Mouse (Mus musculus) kidney, embryonic 14.5 days (tissue): ENCODE results near the gene Ankrd33b. TPM values are rescaled to one million over a fixed set of nuclear protein-coding genes. Genes with fewer than 3 reads are reported as not detected.
A peak's percentile ranks its signal among the peaks of the same experiment; 100 is the strongest.

ENCODE experiments used
- ATAC-seq: fragments of 200-750 bp; cut with Nextera tagmentation; 2 replicates; pipeline ENCODE4 v1.8.0; 2017; ENCODE audit warnings: moderate number of reproducible peaks, mild to moderate bottlenecking, moderate TSS enrichment, moderate library complexity; ENCODE audit not compliant: low FRiP score, low TSS enrichment
- H3K27ac ChIP-seq: fragments of 300-500 bp; sonication (generic); 2 replicates; pipeline ENCODE4 v1.5.1; 2014; ENCODE audit warnings: low read depth, mild to moderate bottlenecking, low read length, moderate library complexity, mixed read lengths
- H3K27me3 ChIP-seq: fragments of 300-500 bp; sonication (generic); 2 replicates; pipeline ENCODE4 v1.6.1; 2014; ENCODE audit warnings: mild to moderate bottlenecking, low read length; ENCODE audit not compliant: control insufficient read depth, insufficient read depth
- H3K36me3 ChIP-seq: fragments of 300-500 bp; sonication (generic); 2 replicates; pipeline ENCODE4 v1.6.1; 2014; ENCODE audit warnings: low read length, mixed read lengths; ENCODE audit not compliant: control insufficient read depth, insufficient read depth
- H3K4me1 ChIP-seq: fragments of 300-500 bp; sonication (generic); 2 replicates; pipeline ENCODE4 v1.6.1; 2014; ENCODE audit warnings: low read length, mixed read lengths; ENCODE audit not compliant: control insufficient read depth, insufficient read depth
- H3K4me2 ChIP-seq: fragments of 300-500 bp; sonication (generic); replicated peaks from 2 replicates; pipeline ENCODE4 v1.6.1; 2014; ENCODE audit warnings: low read depth, mild to moderate bottlenecking, low read length
- H3K4me3 ChIP-seq: fragments of 300-500 bp; sonication (generic); 2 replicates; pipeline ENCODE4 v1.5.1; 2014; ENCODE audit warnings: mild to moderate bottlenecking, low read length
- H3K9ac ChIP-seq: fragments of 300-500 bp; sonication (generic); 2 replicates; pipeline ENCODE4 v1.6.1; 2014; ENCODE audit warnings: low read depth, mild to moderate bottlenecking, low read length, moderate library complexity
- H3K9me3 ChIP-seq: fragments of 300-500 bp; sonication (generic); 2 replicates; pipeline ENCODE4 v1.6.1; 2016; ENCODE audit warnings: low read length; ENCODE audit not compliant: control insufficient read depth
- WGBS: fragments of 180-500 bp; shearing (Covaris S2); extraction: QIAGEN DNeasy Blood & Tissue Kit; methylation state at CpG from one replicate; pipeline ENCODE4 v1.1.7; 2014; 5-methylcytosine and 5-hydroxymethylcytosine counted together
- polyA plus RNA-seq: library from polyadenylated mRNA; unstranded; fragments of >200 nt; fragmentation: Nextera tagmentation; extraction: Ambion mirVana; gene quantifications from 2 replicates; pipeline ENCODE4 v1.2.1, GENCODE M21; 2014

Ankrd33b gene
- polyA plus RNA-seq, 1 experiment from 2014 or later: 3.7 TPM

GRCm38 (mm10) chr15:31279120-31279519 is 88.4 kb downstream of the Ankrd33b start:
- no peak overlapping the region for H3K27ac ChIP-seq

GRCm38 (mm10) chr15:31278090-31278489 is 89.4 kb downstream of the Ankrd33b start:
- Histone ChIP-seq H3K27me3 (no peaks in the 10 kb centered on the region), H3K4me2 (no peak overlapping the region), H3K4me1 (0 out of 2 replicates have a peak, but pooled peaks cover 16% of the 10 kb centered on the region), H3K9ac (no peak overlapping the region), H3K9me3 (no peaks in the 10 kb centered on the region), H3K27ac (no peak overlapping the region), H3K4me3 (no peak overlapping the region), H3K36me3 (peaks cover 13% of the 10 kb centered on the region; the same call in 1 of the 2 replicates)
- no peak for ATAC-seq
- WGBS: 82% methylated on average over 4 of the region's 4 CpGs

More at GRCm38 (mm10) chr15:31279120-31279519, 88.4 kb downstream of the Ankrd33b start:
- Histone ChIP-seq H3K4me2 (no peak overlapping the region), H3K9me3 (no peaks in the 10 kb centered on the region), H3K4me3 (no peak overlapping the region), H3K27me3 (no peaks in the 10 kb centered on the region), H3K9ac (no peak overlapping the region), H3K36me3 (peaks cover 6% of the 10 kb centered on the region; the same call in 1 of the 2 replicates), H3K4me1 (0 out of 2 replicates have a peak, but pooled peaks cover 16% of the 10 kb centered on the region)
- 55% methylated on average over 2 of the region's 2 CpGs for WGBS
- ATAC-seq: peak; percentile 50; the same call in 1 of the 2 replicates

GRCm38 (mm10) chr15:31273509-31273908 is 94.0 kb downstream of the Ankrd33b start:
- no peaks in the 10 kb centered on the region for H3K9me3 ChIP-seq
- ATAC-seq: no peak
- WGBS: 74% methylated on average over 10 of the region's 10 CpGs

GRCm38 (mm10) chr15:31272695-31273094 is 94.8 kb downstream of the Ankrd33b start:
- Histone ChIP-seq H3K27me3 (no peaks in the 10 kb centered on the region), H3K4me1 (no peaks in the 10 kb centered on the region), H3K4me3 (no peak overlapping the region), H3K9me3 (no peaks in the 10 kb centered on the region), H3K4me2 (no peak overlapping the region), H3K27ac (no peak overlapping the region), H3K36me3 (peaks cover 19% of the 10 kb centered on the region; the same call in 1 of the 2 replicates), H3K9ac (no peak overlapping the region)
- no peak for ATAC-seq
- 86% methylated on average over 7 of the region's 7 CpGs for WGBS

More at GRCm38 (mm10) chr15:31273509-31273908, 94.0 kb downstream of the Ankrd33b start:
- Histone ChIP-seq H3K9ac (no peak overlapping the region), H3K4me2 (no peak overlapping the region), H3K4me1 (no peaks in the 10 kb centered on the region), H3K27me3 (no peaks in the 10 kb centered on the region), H3K36me3 (peaks cover 19% of the 10 kb centered on the region; the same call in 1 of the 2 replicates), H3K27ac (no peak overlapping the region), H3K4me3 (no peak overlapping the region)

GRCm38 (mm10) chr15:31269558-31269957 is 98.0 kb downstream of the Ankrd33b start:
- no peaks in the 10 kb centered on the region for H3K27me3 ChIP-seq
- 84% methylated on average over 4 of the region's 4 CpGs for WGBS
- H3K27ac ChIP-seq: no peak overlapping the region
- ATAC-seq: no peak
- H3K9ac ChIP-seq: no peak overlapping the region
- no peaks in the 10 kb centered on the region for H3K4me1 ChIP-seq
- no peak overlapping the region for H3K4me3 ChIP-seq
- peaks cover 14% of the 10 kb centered on the region; the same call in 1 of the 2 replicates for H3K36me3 ChIP-seq
- H3K4me2 ChIP-seq: no peak overlapping the region
- no peaks in the 10 kb centered on the region for H3K9me3 ChIP-seq

GRCm38 (mm10) chr15:31268148-31268547 is 99.4 kb downstream of the Ankrd33b start:
- Histone ChIP-seq H3K27ac (no peak overlapping the region), H3K9me3 (no peaks in the 10 kb centered on the region), H3K4me3 (no peak overlapping the region), H3K27me3 (no peaks in the 10 kb centered on the region), H3K36me3 (peaks cover 6% of the 10 kb centered on the region; the same call in 1 of the 2 replicates), H3K4me1 (no peaks in the 10 kb centered on the region), H3K9ac (no peak overlapping the region), H3K4me2 (no peak overlapping the region)
- WGBS: 92% methylated on average over 6 of the region's 6 CpGs
- no peak for ATAC-seq

GRCm38 (mm10) chr15:31265845-31266244 is 101.7 kb downstream of the Ankrd33b start:
- no peak overlapping the region for H3K4me3 ChIP-seq
- H3K36me3 ChIP-seq: no peaks in the 10 kb centered on the region
- H3K9me3 ChIP-seq: no peaks in the 10 kb centered on the region
- H3K4me1 ChIP-seq: peaks cover 12% of the 10 kb centered on the region
- no peak overlapping the region for H3K4me2 ChIP-seq
- no peak overlapping the region for H3K27ac ChIP-seq
- H3K27me3 ChIP-seq: no peaks in the 10 kb centered on the region
- 89% methylated on average over 12 of the region's 12 CpGs for WGBS
- H3K9ac ChIP-seq: no peak overlapping the region
- no peak for ATAC-seq

GRCm38 (mm10) chr15:31265404-31265803 is 102.1 kb downstream of the Ankrd33b start:
- Histone ChIP-seq H3K4me3 (no peak overlapping the region), H3K27me3 (no peaks in the 10 kb centered on the region), H3K4me1 (peaks cover 13% of the 10 kb centered on the region), H3K9ac (no peak overlapping the region), H3K9me3 (no peaks in the 10 kb centered on the region), H3K36me3 (no peaks in the 10 kb centered on the region), H3K27ac (no peak overlapping the region), H3K4me2 (no peak overlapping the region)
- WGBS: 91% methylated on average over 8 of the region's 8 CpGs
- ATAC-seq: peak; percentile 29; the same call in 1 of the 2 replicates

GRCm38 (mm10) chr15:31264827-31265226 is 102.7 kb downstream of the Ankrd33b start:
- peak; percentile 75 for ATAC-seq
- Histone ChIP-seq H3K27ac (no peak overlapping the region), H3K36me3 (no peaks in the 10 kb centered on the region), H3K4me3 (no peak overlapping the region), H3K27me3 (no peaks in the 10 kb centered on the region), H3K9me3 (no peaks in the 10 kb centered on the region), H3K4me1 (peaks cover 13% of the 10 kb centered on the region), H3K9ac (no peak overlapping the region), H3K4me2 (no peak overlapping the region)
- WGBS: 26% methylated on average over 6 of the region's 6 CpGs
